In genomic region chr11:87590841-87591525, GRCm38 (mm10) we compare ENCODE assay signal across 8 mouse cellular contexts. TPM values are rescaled to one million over a fixed set of nuclear protein-coding genes. Genes with fewer than 3 reads are reported as not detected.
DNase-seq lines count a peak whose midpoint lies in the region; ATAC-seq lines count a peak whose summit lies in the region.

No protein-coding gene starts in this region.

- H3K27me3 ChIP-seq in heart, embryonic 14.5 days (ENCODE audit: control insufficient read depth, insufficient read depth, low read length) = no peaks in the 10 kb centered on the region
- H3K27me3 ChIP-seq in midbrain, embryonic 13.5 days = no peaks in the 10 kb centered on the region

- peak overlapping the region; percentile 86 to 92 for H3K4me3 ChIP-seq in heart, embryonic 14.5 days (ENCODE audit: control insufficient read depth in 1 of 2, insufficient read depth in 1 of 2, low read depth in 1 of 2, low read length in 2 of 2)
- H3K4me3 ChIP-seq in midbrain, embryonic 13.5 days (replicated peaks) = peak overlapping the region; percentile 79

- 2% methylated on average over 25 of the region's 25 CpGs for WGBS in heart, embryonic 14.5 days
- WGBS in midbrain, embryonic 13.5 days = 2% methylated on average over 25 of the region's 25 CpGs

- peak; percentile 95 for DNase-seq in heart, adult 11 months
- no peak for DNase-seq in heart, postnatal 25 days (ENCODE audit: low spot score)
- DNase-seq in MN1 (ENCODE audit: low spot score) = peak; percentile 34
- peak; percentile 51 for DNase-seq in embryo, embryonic 11 days
- peak; percentile 45 for DNase-seq in kidney, postnatal 14 days
- DNase-seq in thymus, postnatal 10 days (ENCODE audit: low spot score in 2 of 2) = peak; percentile 26 to 27

- H3K27ac ChIP-seq in heart, embryonic 14.5 days (replicated peaks in 1 of 2; ENCODE audit: control insufficient read depth in 1 of 2, insufficient read depth in 1 of 2, low read depth in 2 of 2, low read length in 2 of 2) = peak overlapping the region; percentile 95 to 96
- peak overlapping the region; percentile 89 for H3K27ac ChIP-seq in midbrain, embryonic 13.5 days

- peaks cover 10% of the 10 kb centered on the region for H3K36me3 ChIP-seq in heart, embryonic 14.5 days (ENCODE audit: control insufficient read depth, insufficient read depth, low read length)
- peaks cover 4% of the 10 kb centered on the region; the same call in 1 of the 2 replicates for H3K36me3 ChIP-seq in midbrain, embryonic 13.5 days

- H3K9ac ChIP-seq in heart, embryonic 14.5 days (ENCODE audit: low read length) = peak overlapping the region; percentile 94
- peak overlapping the region; percentile 89 for H3K9ac ChIP-seq in midbrain, embryonic 13.5 days (replicated peaks)

- no peaks in the 10 kb centered on the region for H3K9me3 ChIP-seq in heart, embryonic 14.5 days (ENCODE audit: control insufficient read depth, low read length)
- no peaks in the 10 kb centered on the region for H3K9me3 ChIP-seq in midbrain, embryonic 13.5 days

- peaks cover 18 to 34% of the 10 kb centered on the region in 2 experiments for H3K4me1 ChIP-seq in heart, embryonic 14.5 days (ENCODE audit: control insufficient read depth in 2 of 2, insufficient read depth in 2 of 2, low read length in 2 of 2)
- H3K4me1 ChIP-seq in midbrain, embryonic 13.5 days (replicated peaks) = peaks cover 59% of the 10 kb centered on the region

- H3K4me2 ChIP-seq in heart, embryonic 14.5 days (ENCODE audit: low read length) = peak overlapping the region; percentile 87
- H3K4me2 ChIP-seq in midbrain, embryonic 13.5 days (replicated peaks) = peak overlapping the region; percentile 83

- no peak for ATAC-seq in heart, embryonic 14.5 days (ENCODE audit: insufficient number of reproducible peaks, insufficient read depth, low FRiP score, low read depth)
- no peak for ATAC-seq in midbrain, embryonic 13.5 days

- intact Hi-C loops in heart, postnatal 25 days (cut with DNase I) = loop anchor here (10.0 kb wide), 1 partner anchor 166 kb away; no protein-coding TSS in a partner anchor

RNA-seq across cellular contexts. Expression of gene Mtmr4, which starts 1.0 kb away (rescaled TPM):
- total RNA-seq in heart, postnatal 25 days (2021) = 10 to 100 TPM; 26.3 to 26.4 TPM
- polyA plus RNA-seq in heart, embryonic 14.5 days (2014; fragmentation: Nextera tagmentation; extraction: Ambion mirVana) = 14.3 and 17.7 TPM in 2 replicates
- 61.8 and 66.6 TPM in 2 replicates for polyA plus RNA-seq in midbrain, embryonic 13.5 days (2015; fragmentation: Nextera tagmentation; extraction: Ambion mirVana)

RNA-seq across cellular contexts. Expression of gene Sept4, which starts 22.3 kb away (rescaled TPM):
- 10 to 100 TPM; 43.4 to 43.7 TPM for total RNA-seq in heart, postnatal 25 days (2021)
- 23.5 and 25.8 TPM in 2 replicates for polyA plus RNA-seq in heart, embryonic 14.5 days (2014; fragmentation: Nextera tagmentation; extraction: Ambion mirVana)
- 17.8 and 18.0 TPM in 2 replicates for polyA plus RNA-seq in midbrain, embryonic 13.5 days (2015; fragmentation: Nextera tagmentation; extraction: Ambion mirVana)

RNA-seq across cellular contexts. Expression of gene Gm11492, which starts 24.5 kb away (rescaled TPM):
- total RNA-seq in heart, postnatal 25 days (2021) = not detected
- polyA plus RNA-seq in heart, embryonic 14.5 days (2014; fragmentation: Nextera tagmentation; extraction: Ambion mirVana) = not detected in 2 replicates
- polyA plus RNA-seq in midbrain, embryonic 13.5 days (2015; fragmentation: Nextera tagmentation; extraction: Ambion mirVana) = not detected in 2 replicates

RNA-seq across cellular contexts. Expression of gene Hsf5, which starts 26.0 kb away (rescaled TPM):
- not detected for total RNA-seq in heart, postnatal 25 days (2021)
- 0.13 and 0.15 TPM in 2 replicates for polyA plus RNA-seq in heart, embryonic 14.5 days (2014; fragmentation: Nextera tagmentation; extraction: Ambion mirVana)
- 0.37 and 0.40 TPM in 2 replicates for polyA plus RNA-seq in midbrain, embryonic 13.5 days (2015; fragmentation: Nextera tagmentation; extraction: Ambion mirVana)
